Mouse (Mus musculus) adrenal gland (tissue): ENCODE measurements around the gene 2810004N23Rik.

ENCODE experiments used
- intact Hi-C: fragments of 180-260 bp; cut with DNase I; formaldehyde crosslinking; loops from one replicate; pipeline ENCODE4 v1.15.1; 2025

Gene 2810004N23Rik

DNA sequence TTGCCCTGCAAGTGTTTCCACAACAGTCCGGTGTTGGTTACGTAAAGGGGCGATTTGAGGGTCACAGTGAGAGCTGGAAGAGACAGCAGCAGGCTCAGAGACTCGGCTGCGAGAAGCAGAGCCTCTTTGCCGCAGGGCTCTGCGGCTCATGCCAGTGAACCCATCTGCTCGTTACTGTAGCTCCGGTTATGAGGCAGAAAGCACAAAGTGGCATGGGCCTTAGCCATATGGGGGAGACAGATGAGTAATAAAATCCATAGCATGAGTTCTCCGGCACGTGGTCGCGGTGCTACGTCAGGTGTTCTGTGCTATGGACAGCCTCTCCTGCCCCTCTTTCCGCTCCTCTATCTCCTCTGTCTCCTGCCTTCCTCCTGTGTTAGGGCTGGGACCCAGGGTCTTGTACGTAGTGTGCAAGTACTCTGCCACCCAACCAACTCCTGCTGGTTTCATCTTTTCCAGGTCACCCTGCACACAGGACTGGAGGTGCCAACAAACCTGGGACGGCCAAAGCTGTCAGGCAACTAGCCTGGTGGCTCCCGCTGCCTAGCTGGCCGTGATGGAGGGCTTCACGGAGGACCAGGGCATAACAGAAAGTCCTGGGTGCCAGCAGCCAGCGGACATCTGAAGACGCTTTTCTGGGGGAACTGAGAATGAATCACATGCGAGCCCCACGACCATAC lies 34.2 kb downstream of the 2810004N23Rik start:
- intact Hi-C loops: loop anchor here (5.0 kb wide), 1 partner anchor 91 kb away; no protein-coding TSS in a partner anchor

DNA sequence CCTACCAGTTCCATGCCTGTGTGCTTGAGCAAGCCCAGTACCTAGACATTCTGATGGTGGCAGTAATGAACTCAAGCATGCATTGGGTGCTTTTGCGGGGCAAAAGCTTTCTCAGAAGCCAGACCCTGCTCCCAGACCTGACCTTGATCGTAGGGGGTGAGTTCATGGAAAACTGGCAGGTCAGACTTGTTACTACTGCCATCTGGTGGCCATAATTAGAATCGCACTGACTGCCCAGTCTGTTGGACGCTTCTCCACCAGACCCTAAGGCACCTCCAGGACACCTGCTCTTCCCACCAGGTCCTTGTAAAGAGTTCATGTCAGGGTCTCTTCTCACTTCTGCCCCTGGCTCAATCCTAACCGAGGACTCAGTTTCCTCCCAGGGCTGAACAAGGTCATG lies 35.5 kb downstream of the 2810004N23Rik start:
- intact Hi-C loops: loop anchor here (5.0 kb wide), 1 partner anchor 90 kb away; no protein-coding TSS in a partner anchor

DNA sequence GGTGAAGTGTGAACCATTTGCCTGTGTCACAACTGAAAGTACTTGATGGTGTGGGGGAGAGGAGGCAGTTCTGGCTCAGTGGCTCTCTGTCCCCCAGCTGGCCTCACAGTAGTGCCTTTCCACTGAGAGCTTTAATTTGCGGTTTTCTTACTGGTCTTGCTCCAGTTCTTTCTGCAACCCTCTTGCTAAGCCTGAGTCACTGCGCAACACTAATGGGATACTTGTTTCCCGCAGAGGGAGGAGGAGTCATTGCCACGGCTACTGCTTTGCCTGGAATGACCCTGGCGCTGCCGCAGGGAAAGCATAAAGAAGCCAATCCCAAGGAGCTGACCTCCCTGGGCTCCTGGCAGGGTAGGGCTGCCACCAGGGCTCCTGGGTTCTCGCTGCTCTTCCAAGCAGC lies 36.3 kb downstream of the 2810004N23Rik start:
- intact Hi-C loops: loop anchor here (5.0 kb wide), 1 partner anchor 89 kb away; no protein-coding TSS in a partner anchor

DNA sequence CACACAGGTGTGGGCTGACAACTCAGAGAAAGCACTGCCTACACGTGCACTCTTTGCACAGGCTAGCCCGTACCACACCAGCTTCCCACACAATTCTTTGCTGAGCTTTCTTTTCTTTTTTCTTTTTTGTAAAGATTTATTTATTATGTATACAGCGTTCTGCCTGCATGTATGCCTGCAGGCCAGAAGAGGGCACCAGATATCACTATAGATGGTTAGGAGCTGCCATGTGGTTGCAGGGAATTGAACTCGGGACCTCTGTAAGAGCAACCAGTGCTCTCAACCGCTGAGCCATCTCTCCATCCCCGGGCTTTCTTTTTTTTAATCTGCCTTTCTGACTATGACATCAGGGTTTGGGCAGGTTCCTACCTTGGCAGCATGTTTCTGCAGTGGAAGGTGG lies 39.4 kb downstream of the 2810004N23Rik start:
- intact Hi-C loops: no loop called here

DNA sequence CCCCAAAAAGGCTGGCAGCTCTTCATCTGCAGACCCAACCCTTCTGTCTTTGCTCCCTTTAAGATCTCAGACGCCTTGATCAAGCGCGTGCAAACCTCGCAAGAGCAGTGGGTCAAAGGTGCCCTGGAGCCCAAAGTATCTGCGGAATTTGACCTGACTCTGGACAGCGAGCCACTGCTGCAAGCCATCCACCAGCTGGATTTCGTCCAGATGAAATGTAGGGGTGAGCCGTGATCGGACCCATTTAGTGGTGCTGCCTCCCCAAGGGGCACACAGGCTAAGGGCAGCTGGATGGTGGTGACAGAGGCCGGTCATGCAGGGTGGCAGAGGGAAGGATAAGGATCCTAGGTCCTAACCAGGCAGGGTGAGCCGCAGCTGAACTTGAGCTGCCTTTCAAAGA lies 42.8 kb downstream of the 2810004N23Rik start:
- intact Hi-C loops: no loop called here

DNA sequence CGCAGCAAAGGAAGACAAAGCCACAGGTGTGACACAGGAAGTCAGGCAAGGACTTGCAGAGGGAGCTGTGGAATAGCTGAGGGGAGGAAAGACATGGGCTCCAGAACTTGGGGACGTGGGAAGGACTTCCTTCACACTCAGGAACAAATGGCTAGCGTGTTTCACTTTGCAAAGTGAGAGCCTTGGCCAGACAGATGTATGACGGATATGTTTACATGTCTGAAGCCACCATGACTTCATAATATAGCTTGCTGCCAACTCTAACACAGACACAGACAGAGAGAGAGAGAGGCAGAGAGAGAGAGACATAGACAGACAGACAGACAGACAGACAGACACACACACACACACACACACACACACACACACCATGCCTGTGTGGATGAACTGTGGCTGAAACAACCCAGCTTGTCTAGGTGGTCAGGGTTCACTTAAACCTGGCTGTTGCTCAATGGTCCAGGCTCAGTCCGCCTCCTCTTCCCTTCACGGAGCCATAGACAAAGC lies 43.3 kb downstream of the 2810004N23Rik start:
- intact Hi-C loops: no loop called here

DNA sequence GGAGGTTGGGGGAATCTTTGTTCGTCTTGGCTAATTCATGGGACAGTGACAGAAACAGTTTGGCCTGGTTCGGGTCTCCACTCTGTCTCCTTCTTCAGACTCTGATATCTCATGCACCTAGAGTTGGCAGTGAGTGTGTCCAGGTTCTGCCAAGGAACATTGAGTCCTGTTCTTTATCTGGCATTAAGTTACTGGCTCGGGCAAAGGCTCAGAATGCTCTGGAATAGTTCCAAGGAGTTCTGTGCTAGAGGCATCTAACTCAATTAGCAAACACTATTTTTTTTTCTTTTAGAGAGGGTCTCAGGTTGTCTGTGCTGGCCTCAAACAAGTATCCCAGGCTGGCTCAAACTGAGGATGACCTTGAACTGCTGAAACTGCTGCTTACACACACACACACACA lies 45.6 kb downstream of the 2810004N23Rik start:
- intact Hi-C loops: no loop called here

DNA sequence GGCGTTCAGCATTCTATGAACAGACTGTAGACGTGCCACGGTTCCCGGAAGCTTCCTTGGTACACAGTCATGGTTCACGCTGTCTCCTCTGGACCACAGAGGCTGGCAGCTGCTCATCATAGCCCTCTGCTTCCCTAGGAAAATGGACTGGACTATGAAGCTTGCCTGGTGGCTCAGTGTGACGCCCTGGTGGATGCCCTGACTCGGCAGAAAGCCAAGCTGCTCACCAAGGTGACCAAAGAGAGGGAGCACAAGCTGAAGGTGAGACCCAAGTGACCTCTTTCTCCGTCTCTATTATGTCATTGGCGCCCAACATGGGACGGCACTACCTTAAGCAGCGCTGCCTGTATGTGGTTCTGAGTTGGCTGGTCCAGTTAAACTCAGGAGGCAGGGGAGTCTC lies 46.1 kb downstream of the 2810004N23Rik start:
- intact Hi-C loops: no loop called here

DNA sequence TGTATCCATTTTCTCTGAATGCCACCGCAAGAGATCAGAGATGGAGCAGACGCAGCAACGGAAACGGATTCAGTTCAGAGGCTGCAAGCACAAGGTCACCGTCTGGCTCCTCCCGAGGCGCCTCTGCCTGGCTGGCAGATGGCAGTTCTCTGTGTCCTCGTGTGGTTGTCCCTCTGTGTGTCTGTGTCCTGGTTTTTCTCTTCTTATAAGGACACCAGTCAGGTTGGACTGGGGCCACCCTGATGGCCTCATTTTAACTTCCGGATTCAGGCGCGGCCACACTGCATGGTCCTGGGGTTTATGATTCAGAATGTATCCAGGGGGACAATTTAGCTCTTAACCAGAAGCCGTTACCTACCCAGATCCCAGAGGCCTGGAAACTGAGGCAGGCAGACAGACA lies 47.0 kb downstream of the 2810004N23Rik start:
- intact Hi-C loops: no loop called here

DNA sequence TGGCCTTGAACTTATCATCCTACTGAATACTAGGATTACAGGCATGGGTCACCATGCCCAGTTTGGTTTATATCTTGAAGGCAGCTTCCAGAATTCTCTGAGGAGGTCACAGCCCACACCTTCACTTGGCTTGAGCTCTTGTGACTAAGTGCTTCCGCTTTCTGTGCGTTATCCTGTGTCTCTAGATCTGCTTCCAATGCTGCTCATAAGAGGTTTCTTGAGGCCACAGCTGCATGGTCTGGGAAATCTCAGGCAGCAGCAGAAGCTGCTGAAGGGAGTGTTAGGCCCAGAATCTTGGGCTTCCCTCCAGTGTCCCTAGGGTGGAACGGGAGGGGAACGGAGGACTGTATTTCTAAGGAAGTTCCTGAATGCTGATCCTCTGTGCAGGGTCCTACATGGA lies 49.6 kb downstream of the 2810004N23Rik start:
- intact Hi-C loops: no loop called here

DNA sequence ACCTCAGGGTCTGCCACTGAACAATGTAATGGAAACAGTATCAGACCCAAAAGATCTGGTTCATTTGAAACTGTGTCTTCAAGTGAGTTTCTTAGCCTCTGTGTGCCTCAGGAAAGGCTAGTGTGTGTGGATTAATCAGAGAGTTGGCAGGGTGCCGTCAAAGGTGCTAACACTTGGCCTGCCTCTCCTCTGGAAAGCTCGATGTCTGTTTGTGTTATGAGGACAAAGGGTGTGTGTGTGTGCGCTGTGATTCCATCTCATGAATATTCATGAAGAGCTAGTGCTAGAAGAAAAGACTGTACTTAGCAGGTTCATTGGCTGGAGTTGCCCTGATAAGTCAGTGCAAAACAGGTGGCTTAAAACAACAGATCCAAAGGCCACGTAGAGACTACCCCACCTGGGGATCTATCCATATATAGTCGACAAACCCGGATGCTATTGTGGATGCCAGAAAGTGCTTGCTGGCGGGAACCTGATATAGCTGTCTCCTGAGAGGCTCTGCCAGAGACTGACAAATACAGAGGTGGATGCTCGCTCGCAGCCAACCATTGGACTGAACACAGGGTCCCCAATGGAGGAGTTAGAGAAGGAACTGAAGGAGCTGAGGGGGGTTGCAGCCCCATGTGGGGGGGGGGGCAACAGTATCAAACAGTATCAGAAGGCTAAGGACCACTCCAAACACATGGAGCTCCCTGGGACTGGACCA lies 52.1 kb downstream of the 2810004N23Rik start:
- intact Hi-C loops: no loop called here

DNA sequence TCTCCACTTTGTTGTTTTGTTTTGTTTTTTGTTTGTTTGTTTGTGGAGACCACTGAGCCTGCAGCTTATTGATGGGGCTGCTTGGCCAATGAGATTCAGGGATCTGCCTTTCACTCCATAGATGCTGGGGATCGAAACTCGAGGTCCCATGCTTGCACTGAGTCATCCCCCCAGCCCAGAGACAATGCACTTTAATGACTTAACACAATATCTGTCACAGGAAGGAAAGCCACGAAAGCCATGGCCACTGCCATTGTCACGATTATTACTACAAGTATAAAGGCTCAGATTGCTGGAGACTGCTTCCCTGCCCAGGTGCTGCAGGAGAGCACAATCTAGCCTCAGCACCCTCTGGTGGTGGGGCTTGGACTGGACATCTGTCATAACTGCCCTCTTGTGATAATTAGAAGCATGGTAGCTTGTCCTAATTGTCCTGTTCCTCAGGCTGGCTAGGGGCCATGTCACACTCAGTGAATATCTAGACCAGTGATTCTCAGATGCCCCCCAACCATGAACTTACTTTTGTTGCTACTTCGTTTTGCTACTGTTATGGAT lies 52.8 kb downstream of the 2810004N23Rik start:
- intact Hi-C loops: no loop called here

DNA sequence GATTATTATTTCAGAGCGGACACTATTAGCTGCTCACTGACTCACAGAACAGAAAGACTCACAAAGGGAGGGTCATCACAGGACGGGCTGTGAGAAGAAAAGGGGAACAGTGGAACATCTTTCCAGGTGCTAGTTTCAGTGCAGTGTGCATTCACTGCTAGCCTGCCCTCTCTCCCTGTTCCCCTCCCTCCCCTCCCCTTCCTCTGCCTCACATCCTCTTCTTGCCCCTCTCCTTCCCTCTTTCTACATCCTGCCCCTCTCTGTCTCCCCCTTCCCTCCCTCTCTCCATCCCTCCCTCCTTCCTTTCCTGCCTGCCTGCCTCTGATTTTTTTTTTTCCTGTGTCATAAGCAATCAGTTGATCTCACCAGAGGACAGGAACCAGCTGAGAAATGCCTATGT lies 53.5 kb downstream of the 2810004N23Rik start:
- intact Hi-C loops: no loop called here

DNA sequence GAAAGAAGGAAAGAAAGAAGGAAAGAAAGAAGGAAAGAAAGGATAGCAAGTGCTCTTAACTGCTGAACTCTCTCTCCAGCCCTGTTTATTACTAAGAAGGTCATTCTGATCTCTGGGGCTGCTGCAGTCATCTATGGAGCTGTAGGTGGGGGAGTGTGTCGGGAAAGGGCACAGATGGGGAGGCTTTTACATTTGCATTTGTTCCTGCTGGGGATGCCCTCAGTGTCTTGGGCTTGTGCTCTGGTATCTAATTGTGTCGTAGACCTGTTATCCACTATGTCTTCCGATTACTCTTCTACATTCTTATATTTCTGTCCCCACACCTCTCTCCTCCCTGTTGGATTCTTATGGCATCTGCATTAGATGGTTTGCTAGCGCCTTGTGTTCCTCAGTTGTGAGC lies 56.9 kb downstream of the 2810004N23Rik start:
- intact Hi-C loops: no loop called here

DNA sequence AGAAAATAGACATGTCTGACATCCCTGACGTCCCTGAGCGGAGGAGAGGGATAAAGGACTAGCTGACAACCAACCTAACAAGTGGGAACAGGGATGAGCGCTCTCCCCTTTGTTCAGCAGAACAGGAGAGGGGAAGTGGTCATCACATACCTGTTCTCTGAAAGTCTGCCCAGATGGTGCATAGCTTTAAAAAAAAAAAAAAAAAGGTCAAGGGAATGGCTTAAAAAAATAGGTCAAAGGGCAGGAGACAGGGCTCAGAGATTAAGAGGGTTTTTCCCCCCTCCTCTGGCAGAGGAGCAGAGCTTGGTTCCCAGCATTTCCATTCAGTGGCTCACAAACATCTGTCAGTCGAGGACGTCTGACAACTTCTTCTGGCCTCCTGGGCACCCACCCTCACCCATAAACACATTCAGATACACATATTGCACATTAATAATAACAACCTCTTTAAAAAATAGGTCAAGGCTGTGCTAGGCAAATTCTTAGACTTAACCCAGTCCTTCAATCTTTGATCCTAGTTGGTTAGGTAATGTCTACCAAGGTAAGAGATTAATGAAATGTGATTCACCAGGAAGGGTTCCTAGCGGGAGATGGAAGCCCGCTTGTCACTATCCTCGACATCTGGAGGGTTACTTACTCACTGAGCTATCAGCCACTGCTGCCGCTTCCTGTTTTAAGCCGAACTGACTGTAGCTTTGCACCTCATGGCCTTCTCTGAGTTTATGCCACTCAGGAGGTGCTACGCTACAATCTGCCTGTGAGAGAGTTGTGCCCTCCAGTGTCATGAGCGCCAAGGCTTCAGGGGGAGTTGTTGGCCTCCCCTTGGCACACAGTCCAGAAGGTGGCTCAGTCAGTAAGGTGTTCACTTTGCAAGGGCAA lies 58.9 kb downstream of the 2810004N23Rik start:
- intact Hi-C loops: no loop called here

DNA sequence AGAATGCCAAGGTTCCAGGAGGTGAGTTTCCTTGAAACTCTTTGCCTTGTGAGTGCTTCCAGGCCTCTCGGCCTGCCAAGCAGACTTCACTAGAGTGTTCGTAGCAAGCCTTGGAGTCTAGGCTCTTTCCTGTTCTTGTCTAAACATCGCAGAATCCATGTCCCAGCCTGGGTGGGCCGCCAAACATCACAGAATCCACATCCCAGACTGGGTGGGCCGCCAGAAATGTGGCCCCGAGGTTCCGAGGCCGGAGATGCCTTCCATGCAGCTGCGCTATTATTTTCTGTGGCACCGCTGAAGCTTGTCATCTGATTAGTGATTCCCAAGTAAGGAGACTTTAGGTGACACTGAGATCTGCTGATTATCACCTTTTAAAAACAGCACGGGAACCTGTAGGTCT lies 62.4 kb downstream of the 2810004N23Rik start:
- intact Hi-C loops: no loop called here

DNA sequence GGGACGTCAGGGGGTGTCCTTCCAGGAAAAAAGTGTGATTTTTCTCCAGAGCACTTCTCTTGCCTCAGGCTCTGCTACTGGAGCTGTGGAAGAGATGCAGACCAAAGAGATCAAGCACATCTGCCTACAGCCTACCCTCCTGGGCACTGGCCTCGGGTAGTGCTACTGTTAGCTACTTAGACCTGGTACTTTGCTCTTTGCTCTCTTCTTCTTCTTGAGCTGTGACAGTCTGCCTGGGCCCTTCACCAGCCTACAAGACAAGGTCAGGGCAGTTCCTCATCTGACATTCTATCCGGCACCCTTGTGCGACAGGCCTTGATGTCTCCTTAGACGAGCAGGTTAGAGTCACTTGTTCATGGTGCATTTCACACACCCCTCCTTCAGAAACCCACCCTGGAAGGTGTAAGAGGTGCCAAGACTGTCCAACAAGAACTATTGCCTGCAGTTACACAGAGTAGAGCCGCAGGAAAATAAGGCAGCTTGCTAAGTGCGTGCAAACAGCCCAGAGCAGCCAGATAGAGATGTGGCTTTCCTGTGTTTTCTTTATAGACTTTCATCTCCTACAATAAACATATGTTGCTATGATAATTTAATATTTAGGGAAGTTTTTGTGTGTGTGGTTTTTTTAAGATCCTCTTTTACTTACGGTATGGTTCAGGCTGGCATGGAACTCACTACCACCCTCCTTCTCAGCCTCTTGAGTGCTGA lies 67.0 kb downstream of the 2810004N23Rik start:
- intact Hi-C loops: no loop called here

DNA sequence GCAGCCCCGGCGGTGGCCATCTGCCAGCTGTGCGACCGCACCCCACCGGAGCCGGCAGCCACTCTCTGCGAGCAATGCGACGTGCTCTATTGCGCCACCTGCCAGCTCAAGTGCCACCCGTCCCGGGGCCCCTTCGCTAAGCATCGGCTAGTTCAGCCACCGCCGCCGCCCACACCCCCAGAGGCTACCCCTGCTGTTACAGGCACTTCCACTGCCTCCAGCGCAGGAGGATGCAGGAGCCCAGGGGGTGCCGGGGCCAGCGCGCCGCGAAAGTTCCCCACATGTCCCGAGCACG lies 68.5 kb downstream of the 2810004N23Rik start:
- intact Hi-C loops: no loop called here

DNA sequence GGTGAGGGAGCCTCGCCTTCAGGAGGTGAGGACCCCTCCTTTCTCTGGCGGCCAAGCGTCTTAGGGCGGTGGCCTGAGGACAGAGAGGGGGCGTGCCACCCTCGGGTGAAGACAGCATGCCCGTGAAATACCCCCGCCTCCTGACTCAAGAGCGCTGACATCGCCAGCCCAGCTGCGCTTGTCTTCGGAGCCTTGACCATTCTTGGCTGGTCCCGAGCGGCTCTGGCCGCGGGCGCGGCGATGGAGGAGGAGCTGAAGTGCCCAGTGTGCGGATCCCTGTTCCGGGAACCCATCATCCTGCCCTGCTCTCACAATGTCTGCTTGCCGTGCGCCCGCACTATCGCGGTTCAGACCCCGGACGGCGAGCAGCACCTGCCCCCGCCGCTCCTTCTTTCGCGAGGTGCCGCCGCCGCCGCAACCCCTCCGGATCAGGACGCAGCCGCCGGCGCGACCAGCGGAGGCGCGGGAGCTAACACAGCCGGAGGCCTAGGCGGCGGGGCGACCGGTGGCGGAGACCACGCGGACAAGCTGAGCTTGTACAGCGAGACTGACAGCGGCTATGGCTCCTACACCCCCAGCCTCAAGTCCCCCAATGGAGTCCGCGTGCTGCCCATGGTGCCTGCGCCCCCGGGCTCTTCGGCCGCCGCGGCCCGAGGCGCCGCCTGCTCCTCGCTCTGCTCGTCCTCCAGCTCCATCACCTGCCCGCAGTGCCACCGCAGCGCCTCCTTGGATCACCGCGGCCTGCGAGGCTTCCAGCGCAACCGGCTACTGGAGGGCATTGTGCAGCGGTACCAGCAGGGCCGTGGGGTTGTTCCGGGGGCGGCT lies 69.0 kb downstream of the 2810004N23Rik start:
- intact Hi-C loops: no loop called here

DNA sequence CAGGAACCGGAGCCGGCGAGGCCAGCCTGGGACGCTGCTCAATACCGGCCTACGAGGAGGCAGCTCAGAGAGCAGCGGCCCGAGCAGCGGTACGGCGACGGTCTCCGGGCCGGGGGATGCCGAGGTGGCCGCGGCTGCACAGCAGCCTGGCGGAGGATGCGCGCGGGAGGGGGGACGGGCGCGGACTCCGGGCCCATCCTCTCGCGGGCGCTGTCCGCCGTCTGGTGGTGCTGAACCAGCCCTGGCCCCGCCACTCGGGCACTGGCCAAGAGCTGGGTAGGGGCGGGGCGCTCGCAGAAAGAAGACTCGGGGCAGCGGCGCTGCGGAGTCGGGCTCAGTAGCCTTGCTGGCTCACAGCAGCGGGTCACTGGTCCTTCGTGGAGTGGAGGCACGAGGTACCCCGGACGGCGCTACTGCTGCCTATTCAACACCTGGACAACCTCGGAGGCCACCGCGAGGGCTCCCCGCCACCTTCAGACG lies 69.7 kb downstream of the 2810004N23Rik start:
- intact Hi-C loops: no loop called here
